Mouse (Mus musculus) C2C12 (cell line): ENCODE measurements at regions not wholly inside any gene's neighbourhood (a gene's known extent, or its start where the extent isn't known, plus 50 kb on each side); places are given as distances from the start of the nearest gene placed in this dataset.
A peak's percentile ranks its signal among the peaks of the same experiment; 100 is the strongest.

Experiments used
- H3K27me3 ChIP-seq: one replicate; pipeline ENCODE4 v1.6.1; 2011; ENCODE audit not compliant: control insufficient read depth, insufficient read depth, insufficient read length
- H3K36me3 ChIP-seq: one replicate; pipeline ENCODE4 v1.6.1; 2011; ENCODE audit not compliant: control insufficient read depth, insufficient read depth
- H3K4me3 ChIP-seq: one replicate; pipeline ENCODE4 v1.5.1; 2011; ENCODE audit warnings: mild to moderate bottlenecking, control low read depth; ENCODE audit not compliant: poor library complexity, insufficient read depth, severe bottlenecking
- H3K79me2 ChIP-seq: one replicate; pipeline ENCODE4 v1.6.1; 2011; ENCODE audit not compliant: control insufficient read depth, insufficient read depth
- H3K79me3 ChIP-seq: one replicate; pipeline ENCODE4 v1.6.1; 2011; ENCODE audit warnings: low read depth, control low read depth
- H3ac ChIP-seq: one replicate; pipeline ENCODE3; 2011; ENCODE audit warnings: low read depth; ENCODE audit not compliant: control insufficient read depth, insufficient read length
- CEBPB ChIP-seq: IDR thresholded peaks from one replicate; pipeline ENCODE4 v1.6.1; 2011; ENCODE audit warnings: low read depth, mild to moderate bottlenecking, control low read depth, moderate library complexity
- CTCF ChIP-seq: IDR thresholded peaks from one replicate; pipeline ENCODE4 v1.5.1; 2011; ENCODE audit not compliant: control insufficient read depth, insufficient read depth, insufficient read length
- FOSL1 ChIP-seq: IDR thresholded peaks from one replicate; pipeline ENCODE4 v1.8.0; 2011; ENCODE audit warnings: mild to moderate bottlenecking, low read length; ENCODE audit not compliant: poor library complexity, insufficient read depth, severe bottlenecking
- MAX ChIP-seq: IDR thresholded peaks from one replicate; pipeline ENCODE4 v1.6.1; 2011; ENCODE audit warnings: mild to moderate bottlenecking, control low read depth
- MYOD1 ChIP-seq: IDR thresholded peaks from one replicate; pipeline ENCODE4 v1.6.1; 2011; ENCODE audit warnings: low read depth; ENCODE audit not compliant: control insufficient read depth, insufficient read length
- MYOG ChIP-seq: IDR thresholded peaks from one replicate; pipeline ENCODE4 v1.6.1; 2011; ENCODE audit not compliant: control insufficient read depth, insufficient read length; ENCODE audit errors: extremely low read depth
- USF1 ChIP-seq: IDR thresholded peaks from one replicate; pipeline ENCODE4 v1.6.1; 2011; ENCODE audit warnings: low read depth, mild to moderate bottlenecking, control low read depth, moderate library complexity

DNA sequence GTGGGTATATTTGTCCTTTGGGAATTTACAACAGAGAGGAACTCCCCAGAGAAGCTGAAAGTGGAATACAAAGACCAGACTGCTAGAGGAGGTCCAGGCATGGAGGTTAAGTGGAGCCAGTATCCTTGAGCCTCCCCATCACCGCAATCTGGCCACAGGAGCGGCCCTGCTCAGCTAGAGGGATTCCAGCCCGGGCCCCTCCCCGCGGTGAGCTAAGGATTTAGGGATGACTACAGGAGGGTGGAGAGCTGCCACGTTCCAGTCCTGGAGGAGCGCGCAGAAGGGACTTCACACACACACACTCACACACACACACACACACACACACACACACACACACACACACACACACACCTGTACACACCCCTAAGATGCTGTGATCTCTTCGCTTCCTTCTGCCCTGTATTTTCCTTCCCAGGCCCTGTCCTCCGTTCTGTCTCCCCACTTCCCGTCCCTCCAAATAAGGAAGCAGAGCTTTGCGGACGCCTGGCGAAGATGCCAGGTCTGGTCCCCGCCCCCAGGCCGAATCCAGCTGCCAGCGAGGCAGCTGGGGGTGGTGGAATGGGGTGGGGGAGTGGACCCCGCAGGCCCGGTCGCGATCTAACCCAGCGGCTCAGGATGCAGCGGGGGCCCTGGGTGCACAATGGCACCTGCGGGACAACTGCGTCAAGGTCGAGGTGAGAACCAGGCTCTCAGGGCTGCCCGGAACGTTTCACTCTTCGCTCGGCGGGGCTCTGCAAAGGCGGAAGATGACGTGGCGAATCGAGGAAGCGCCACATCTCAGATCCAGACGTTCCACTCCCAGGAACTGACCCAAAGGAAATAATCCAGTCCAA is 105.3 kb upstream of the Mgme1 start:
- H3ac ChIP-seq = peak overlapping the region; percentile 84
- no peaks in the 10 kb centered on the region for H3K79me3 ChIP-seq
- H3K4me3 ChIP-seq = peak overlapping the region; percentile 48
- H3K36me3 ChIP-seq = no peaks in the 10 kb centered on the region
- H3K79me2 ChIP-seq = peaks cover 10% of the 10 kb centered on the region
- no peaks in the 10 kb centered on the region for H3K27me3 ChIP-seq
- TF ChIP-seq MAX = no peak
- no peak for TF ChIP-seq CTCF
- no peak for TF ChIP-seq MYOD1
- TF ChIP-seq CEBPB = no peak
- no peak for TF ChIP-seq MYOG
- no peak for TF ChIP-seq FOSL1
- TF ChIP-seq USF1 = no peak

- TF ChIP-seq CTCF = no peak
- no peak for TF ChIP-seq MYOG
- TF ChIP-seq FOSL1 = no peak
- TF ChIP-seq MYOD1 = no peak
- no peak for TF ChIP-seq USF1
- no peak for TF ChIP-seq MAX
- Histone ChIP-seq H3K27me3 (no peaks in the 10 kb centered on the region), H3K36me3 (no peaks in the 10 kb centered on the region), H3K79me3 (no peaks in the 10 kb centered on the region), H3K4me3 (peak overlapping the region; percentile 48), H3ac (peak overlapping the region; percentile 55), H3K79me2 (peaks cover 10% of the 10 kb centered on the region)
Measured at GRCm38 (mm10) chr2:144166102-144166750, 104.2 kb upstream of the Mgme1 start.

- Histone ChIP-seq H3K79me2 (peaks cover 10% of the 10 kb centered on the region), H3K36me3 (no peaks in the 10 kb centered on the region), H3ac (no peak overlapping the region), H3K79me3 (no peaks in the 10 kb centered on the region), H3K27me3 (no peaks in the 10 kb centered on the region), H3K4me3 (no peak overlapping the region)
- TF ChIP-seq MYOG (no peak), FOSL1 (no peak), CEBPB (no peak), USF1 (no peak), MAX (no peak), MYOD1 (no peak), CTCF (no peak)
Measured at GRCm38 (mm10) chr2:144169576-144170178, 100.8 kb upstream of the Mgme1 start.

DNA sequence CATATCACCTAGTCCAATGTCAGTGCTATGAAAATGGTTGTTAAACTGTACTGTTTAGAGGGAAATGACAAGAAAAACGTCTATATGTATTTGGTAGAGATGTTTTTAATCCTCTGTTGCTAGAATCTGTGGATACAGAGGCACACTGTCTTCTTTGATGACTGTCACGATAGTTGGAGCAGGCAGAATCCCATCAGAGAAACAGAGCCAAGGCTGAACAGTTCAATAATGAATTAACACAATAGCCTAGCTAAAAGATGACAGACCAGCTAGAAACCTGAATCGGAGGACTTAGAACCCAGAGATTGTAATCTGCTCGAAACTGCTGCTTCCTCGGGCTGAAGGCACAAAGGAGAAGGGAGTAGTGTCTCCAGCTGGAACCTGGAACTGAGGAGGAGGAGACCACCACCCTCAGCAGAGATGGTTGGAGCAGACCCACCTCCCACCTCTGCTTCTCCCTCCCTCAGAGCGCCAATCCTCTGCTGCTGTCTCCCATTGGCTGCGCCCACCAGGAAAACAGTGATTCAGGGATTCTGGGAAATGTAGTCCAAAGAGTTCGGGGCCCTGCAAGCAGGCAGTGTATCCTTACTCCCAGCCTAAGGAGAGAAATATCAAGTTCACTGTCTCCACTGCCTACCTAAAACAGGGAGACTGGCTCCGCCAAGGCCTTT is 98.2 kb upstream of the Mgme1 start:
- Histone ChIP-seq H3ac (peak overlapping the region; percentile 37), H3K36me3 (no peaks in the 10 kb centered on the region), H3K79me2 (no peaks in the 10 kb centered on the region), H3K27me3 (no peaks in the 10 kb centered on the region), H3K4me3 (no peak overlapping the region), H3K79me3 (no peaks in the 10 kb centered on the region)
- no peak for TF ChIP-seq USF1
- no peak for TF ChIP-seq FOSL1
- TF ChIP-seq CTCF = no peak
- no peak for TF ChIP-seq CEBPB
- no peak for TF ChIP-seq MAX
- TF ChIP-seq MYOG = no peak
- no peak for TF ChIP-seq MYOD1

DNA sequence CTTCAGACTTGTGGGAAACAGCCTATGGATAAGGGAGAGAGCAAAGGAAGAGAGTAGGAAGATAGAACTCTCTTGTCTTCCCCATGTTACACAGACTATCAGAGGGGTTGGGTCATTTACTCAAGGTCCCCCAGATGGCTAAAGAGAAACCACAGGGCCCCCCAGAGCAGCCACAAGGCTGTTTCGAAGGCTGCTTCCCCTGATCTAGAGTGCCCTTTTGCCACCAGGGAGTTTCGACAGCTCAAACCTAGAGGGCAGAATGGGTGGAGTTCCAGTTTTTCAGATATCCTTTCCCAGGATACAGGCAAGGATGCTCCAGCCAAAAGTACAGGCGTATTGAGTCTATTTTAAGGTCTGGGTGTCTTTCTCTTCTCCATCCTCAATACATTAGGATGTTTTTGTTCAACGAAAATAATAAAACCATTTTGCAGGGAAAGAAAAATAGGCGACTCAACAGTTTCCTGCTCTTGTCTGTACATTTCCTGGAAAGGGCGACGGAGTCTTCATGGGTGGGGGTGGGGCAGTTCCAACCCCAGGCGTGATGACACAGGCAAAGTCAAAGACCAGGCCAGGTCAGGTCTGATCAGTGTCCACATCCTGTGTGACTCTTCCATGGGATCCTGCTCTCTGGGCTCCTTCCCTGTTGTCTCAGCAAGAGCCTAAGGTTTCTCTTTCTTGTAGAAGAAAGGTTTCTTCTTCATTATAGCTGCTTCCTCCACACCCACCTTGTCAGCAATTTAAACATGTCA is 96.9 kb upstream of the Mgme1 start:
- Histone ChIP-seq H3K4me3 (no peak overlapping the region), H3K79me3 (no peaks in the 10 kb centered on the region), H3K27me3 (no peaks in the 10 kb centered on the region), H3K36me3 (no peaks in the 10 kb centered on the region), H3ac (no peak overlapping the region), H3K79me2 (no peaks in the 10 kb centered on the region)
- TF ChIP-seq MYOD1 (no peak), CEBPB (no peak), MAX (no peak), USF1 (no peak), CTCF (no peak)
